Mouse (Mus musculus) lung, adult 10 weeks (tissue): ENCODE measurements around the gene Vmn1r194. TPM values are rescaled to one million over a fixed set of nuclear protein-coding genes. Genes with fewer than 3 reads are reported as not detected.

Experiments
- polyA plus RNA-seq: library from polyadenylated mRNA; stranded (reverse); fragments of 350-450 nt; fragmentation: Illumina TruSeq; extraction: RNeasy Lipid Tissue Mini Kit (QIAGEN cat#74804); gene quantifications from one replicate; pipeline ENCODE4 v1.2.3, GENCODE M21; 2014; ENCODE audit warnings: low read depth, low replicate concordance; ENCODE audit not compliant: insufficient read depth

Gene Vmn1r194
- not detected for polyA plus RNA-seq

DNA sequence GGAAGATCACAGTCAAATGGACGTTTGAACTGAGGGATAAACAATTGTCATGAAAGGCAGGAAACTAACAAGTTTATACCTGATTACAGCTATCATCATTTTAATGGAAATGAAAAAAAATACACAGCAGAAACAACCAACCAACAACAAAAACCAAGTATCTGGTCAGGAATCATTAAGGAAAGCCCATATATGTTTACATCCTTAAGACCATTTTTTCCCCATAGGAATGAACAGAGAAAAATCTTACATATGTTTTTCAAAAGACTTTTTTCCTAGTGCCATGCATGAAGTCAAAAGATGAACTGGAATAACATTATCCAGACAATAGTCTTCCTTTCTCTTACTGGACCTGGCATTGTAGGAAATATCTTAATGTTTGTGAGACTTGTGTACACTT is at the start of gene Vmn1r194:
Gene Vmn1r194, plus strand, starts transcription at position 301 of the 400 bp plus-strand sequence.

GRCm38 (mm10) chr13:22223060-22223459 is 21.0 kb upstream of the Vmn1r194 start, which contains the start of gene Vmn1r193:
Gene Vmn1r193, minus strand, starts transcription at chr13:22223160.

DNA sequence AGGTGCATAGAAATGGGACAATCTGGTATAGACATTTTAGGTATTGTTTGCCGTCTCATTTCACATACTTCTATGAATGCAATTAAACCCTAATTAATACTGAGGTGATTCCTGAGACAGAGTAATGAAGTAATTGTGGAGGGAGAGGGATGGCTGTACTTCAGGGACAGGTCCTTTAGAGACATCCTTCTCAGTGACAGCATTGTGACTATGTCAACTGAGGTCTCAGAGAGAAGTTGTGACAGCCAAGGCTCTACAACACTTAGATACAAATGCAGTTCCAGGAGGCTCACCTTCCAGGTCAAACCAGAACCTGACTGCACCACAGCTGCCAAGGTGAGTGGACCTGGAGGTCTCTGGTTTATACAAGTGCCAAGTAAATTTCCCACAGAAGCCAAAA is 26.2 kb downstream of the Vmn1r194 start, which contains the start of gene Vmn1r195:
Gene Vmn1r195, plus strand, starts transcription at position 301 of the 400 bp plus-strand sequence.

GRCm38 (mm10) chr13:22289620-22290019 is 45.6 kb downstream of the Vmn1r194 start, which contains the start of gene Vmn1r196:
Gene Vmn1r196, plus strand, starts transcription at chr13:22289920.

Other genes starting within 250 kb of the Vmn1r194 start
- gene Prss16, start 234.5 kb upstream of the Vmn1r194 start, polyA plus RNA-seq = not detected
- not detected for gene Hist1h2ah, start 208.6 kb upstream of the Vmn1r194 start, polyA plus RNA-seq
- gene Hist1h2bk, start 208.3 kb upstream of the Vmn1r194 start, polyA plus RNA-seq = not detected
- 3.2 TPM for gene Hist1h4i, start 202.9 kb upstream of the Vmn1r194 start, polyA plus RNA-seq
- not detected for gene Hist1h2ag, start 201.3 kb upstream of the Vmn1r194 start, polyA plus RNA-seq
- not detected for gene Hist1h2bj, start 201.0 kb upstream of the Vmn1r194 start, polyA plus RNA-seq
- not detected for gene Vmn1r188, start 159.8 kb upstream of the Vmn1r194 start, polyA plus RNA-seq
- not detected for gene Vmn1r189, start 138.4 kb upstream of the Vmn1r194 start, polyA plus RNA-seq
- gene Vmn1r191, start 60.2 kb upstream of the Vmn1r194 start, polyA plus RNA-seq = not detected
- not detected for gene Vmn1r192, start 53.1 kb upstream of the Vmn1r194 start, polyA plus RNA-seq
- not detected for gene Vmn1r193, start 21.1 kb upstream of the Vmn1r194 start, polyA plus RNA-seq
- gene Vmn1r195, start 26.3 kb downstream of the Vmn1r194 start, polyA plus RNA-seq = not detected
- gene Vmn1r196, start 45.7 kb downstream of the Vmn1r194 start, polyA plus RNA-seq = not detected
- not detected for gene Vmn1r197, start 80.4 kb downstream of the Vmn1r194 start, polyA plus RNA-seq
- gene Vmn1r198, start 106.1 kb downstream of the Vmn1r194 start, polyA plus RNA-seq = not detected
- gene Vmn1r199, start 135.6 kb downstream of the Vmn1r194 start, polyA plus RNA-seq = not detected
- not detected for gene Vmn1r200, start 146.2 kb downstream of the Vmn1r194 start, polyA plus RNA-seq
- gene Vmn1r201, start 227.7 kb downstream of the Vmn1r194 start, polyA plus RNA-seq = not detected